Mouse (Mus musculus) heart, postnatal 0 days (tissue): ENCODE data around the gene Tmprss11e.

Experiments used
- CTCF ChIP-seq: IDR thresholded peaks from 2 replicates; pipeline ENCODE4 v1.5.1; 2016; ENCODE audit warnings: antibody characterized with exemption, control low read depth, low read depth
- EP300 ChIP-seq: IDR thresholded peaks from 2 replicates; pipeline ENCODE4 v1.6.1; 2016; ENCODE audit warnings: antibody characterized with exemption, low read depth

GRCm38 (mm10) chr5:86727033-86727432 lies 18.6 kb downstream of the Tmprss11e start:
- TF ChIP-seq CTCF (no peak), EP300 (no peak)
